Mouse (Mus musculus) intestine, postnatal 0 days (tissue): ENCODE data around the gene Ltb4r1. TPM values are rescaled to one million over a fixed set of nuclear protein-coding genes. Genes with fewer than 3 reads are reported as not detected.

Experiments
- ATAC-seq: fragments of 200-750 bp; cut with Nextera tagmentation; 2 replicates; pipeline ENCODE4 v1.8.0; 2017; ENCODE audit warnings: mild to moderate bottlenecking, moderate TSS enrichment, moderate library complexity
- H3K27ac ChIP-seq: fragments of 300-500 bp; sonication (generic); 2 replicates; pipeline ENCODE4 v1.5.1; 2014; ENCODE audit warnings: mild to moderate bottlenecking, low read depth, low read length, moderate library complexity
- H3K27me3 ChIP-seq: fragments of 300-500 bp; sonication (generic); replicated peaks from 2 replicates; pipeline ENCODE4 v1.6.1; 2014; ENCODE audit warnings: low read length, mixed read lengths; ENCODE audit not compliant: control insufficient read depth, insufficient read depth
- H3K36me3 ChIP-seq: fragments of 300-500 bp; sonication (generic); 2 replicates; pipeline ENCODE4 v1.6.1; 2014; ENCODE audit warnings: mild to moderate bottlenecking, moderate library complexity; ENCODE audit not compliant: control insufficient read depth, insufficient read depth
- H3K4me1 ChIP-seq: fragments of 300-500 bp; sonication (generic); replicated peaks from 2 replicates; pipeline ENCODE4 v1.6.1; 2014; ENCODE audit warnings: antibody characterized with exemption, low read length, mixed read lengths; ENCODE audit not compliant: control insufficient read depth, insufficient read depth
- H3K4me2 ChIP-seq: fragments of 300-500 bp; sonication (generic); replicated peaks from 2 replicates; pipeline ENCODE4 v1.6.1; 2014; ENCODE audit warnings: low read depth, mild to moderate bottlenecking, moderate library complexity
- H3K4me3 ChIP-seq: fragments of 300-500 bp; sonication (generic); 2 replicates; pipeline ENCODE4 v1.5.1; 2014; ENCODE audit warnings: low read depth, low read length
- H3K9ac ChIP-seq: fragments of 300-500 bp; sonication (generic); 2 replicates; pipeline ENCODE4 v1.6.1; 2014; ENCODE audit warnings: mild to moderate bottlenecking, low read depth, low read length
- H3K9me3 ChIP-seq: fragments of 300-500 bp; sonication (generic); 2 replicates; pipeline ENCODE4 v1.6.1; 2016; ENCODE audit warnings: mixed run types; ENCODE audit not compliant: control insufficient read depth
- CTCF ChIP-seq: sonication (generic); IDR thresholded peaks from 2 replicates; pipeline ENCODE4 v1.5.1; 2016; ENCODE audit warnings: low read depth, mild to moderate bottlenecking, control low read depth, antibody characterized with exemption, moderate library complexity
- WGBS: fragments of 180-500 bp; shearing (Covaris S2); extraction: QIAGEN DNeasy Blood & Tissue Kit; methylation state at CpG from one replicate; pipeline ENCODE4 v1.1.7; 2014; 5-methylcytosine and 5-hydroxymethylcytosine counted together
- polyA plus RNA-seq: library from polyadenylated mRNA; unstranded; fragments of >200 nt; fragmentation: Nextera tagmentation; extraction: Ambion mirVana; gene quantifications from 2 replicates; pipeline ENCODE4 v1.2.1, GENCODE M21; 2015

Ltb4r1 gene
- polyA plus RNA-seq, 1 experiment from 2014 or later, result 3.8 TPM

DNA sequence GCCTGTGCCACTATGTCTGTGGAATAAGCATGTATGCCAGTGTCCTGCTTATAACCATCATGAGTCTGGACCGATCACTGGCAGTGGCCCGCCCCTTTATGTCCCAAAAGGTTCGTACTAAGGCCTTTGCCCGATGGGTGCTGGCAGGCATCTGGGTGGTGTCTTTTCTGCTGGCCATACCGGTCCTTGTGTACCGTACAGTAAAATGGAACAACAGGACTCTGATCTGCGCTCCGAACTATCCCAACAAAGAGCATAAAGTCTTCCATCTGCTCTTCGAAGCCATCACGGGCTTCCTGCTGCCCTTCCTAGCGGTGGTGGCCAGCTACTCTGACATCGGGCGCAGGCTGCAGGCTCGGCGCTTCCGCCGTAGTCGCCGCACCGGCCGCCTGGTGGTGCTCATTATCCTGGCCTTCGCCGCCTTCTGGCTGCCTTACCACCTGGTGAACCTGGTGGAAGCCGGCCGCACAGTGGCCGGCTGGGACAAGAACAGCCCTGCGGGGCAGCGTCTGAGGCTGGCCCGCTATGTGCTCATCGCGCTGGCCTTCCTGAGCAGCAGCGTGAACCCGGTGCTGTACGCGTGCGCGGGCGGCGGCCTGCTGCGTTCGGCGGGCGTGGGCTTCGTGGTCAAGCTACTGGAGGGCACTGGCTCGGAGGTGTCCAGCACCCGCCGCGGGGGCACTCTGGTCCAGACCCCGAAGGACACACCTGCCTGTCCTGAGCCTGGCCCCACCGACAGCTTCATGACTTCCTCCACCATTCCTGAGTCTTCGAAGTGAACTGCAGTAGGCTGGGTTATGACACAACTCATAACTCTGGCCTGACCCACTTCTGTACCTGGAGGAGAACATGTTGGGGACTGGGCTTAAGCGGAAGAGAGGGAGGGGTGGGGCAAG, 2.0 kb downstream of the Ltb4r1 start:
- H3K4me2 ChIP-seq, result peak overlapping the region; percentile 65
- no peaks in the 10 kb centered on the region for H3K36me3 ChIP-seq
- no peaks in the 10 kb centered on the region for H3K9me3 ChIP-seq
- H3K27me3 ChIP-seq, result peaks cover 5% of the 10 kb centered on the region; the same call in 1 of the 2 replicates
- no peak overlapping the region; the same call in 1 of the 2 replicates for H3K9ac ChIP-seq
- peak overlapping the region; percentile 27 for H3K4me3 ChIP-seq
- 12% methylated on average over 52 of the region's 52 CpGs for WGBS
- peak; percentile 56 for ATAC-seq
- 0 out of 2 replicates have a peak, but pooled peaks cover 3% of the 10 kb centered on the region for H3K4me1 ChIP-seq
- TF ChIP-seq CTCF, result peak; percentile 81
- no peak overlapping the region for H3K27ac ChIP-seq

DNA sequence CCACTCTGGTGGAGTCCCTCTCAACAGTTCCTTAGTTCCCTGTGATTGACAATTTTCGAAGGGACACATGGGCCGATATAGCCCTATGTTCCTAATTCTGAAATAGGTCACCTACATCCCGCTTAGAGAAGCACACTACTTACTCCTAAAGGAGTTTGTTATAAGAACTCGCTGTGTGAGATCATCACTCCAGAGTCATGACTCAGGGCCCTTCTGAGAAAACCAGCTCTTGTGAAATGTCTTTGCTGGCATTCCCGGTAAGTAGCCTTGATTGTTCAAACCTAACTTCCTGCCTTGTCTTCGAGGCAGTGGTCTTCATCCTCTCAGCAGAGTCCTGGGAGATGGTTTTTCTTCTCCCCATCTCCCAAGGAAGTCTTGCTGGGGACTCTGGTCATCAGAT, 2.8 kb downstream of the Ltb4r1 start:
- no peaks in the 10 kb centered on the region for H3K9me3 ChIP-seq
- no peak for ATAC-seq
- no peak overlapping the region for H3K4me3 ChIP-seq
- no peak overlapping the region for H3K9ac ChIP-seq
- no peak for TF ChIP-seq CTCF
- H3K4me2 ChIP-seq, result no peak overlapping the region
- H3K4me1 ChIP-seq, result 0 out of 2 replicates have a peak, but pooled peaks cover 3% of the 10 kb centered on the region
- WGBS, result 83% methylated on average over 6 of the region's 6 CpGs
- H3K36me3 ChIP-seq, result no peaks in the 10 kb centered on the region
- peaks cover 5% of the 10 kb centered on the region; the same call in 1 of the 2 replicates for H3K27me3 ChIP-seq
- H3K27ac ChIP-seq, result no peak overlapping the region

DNA sequence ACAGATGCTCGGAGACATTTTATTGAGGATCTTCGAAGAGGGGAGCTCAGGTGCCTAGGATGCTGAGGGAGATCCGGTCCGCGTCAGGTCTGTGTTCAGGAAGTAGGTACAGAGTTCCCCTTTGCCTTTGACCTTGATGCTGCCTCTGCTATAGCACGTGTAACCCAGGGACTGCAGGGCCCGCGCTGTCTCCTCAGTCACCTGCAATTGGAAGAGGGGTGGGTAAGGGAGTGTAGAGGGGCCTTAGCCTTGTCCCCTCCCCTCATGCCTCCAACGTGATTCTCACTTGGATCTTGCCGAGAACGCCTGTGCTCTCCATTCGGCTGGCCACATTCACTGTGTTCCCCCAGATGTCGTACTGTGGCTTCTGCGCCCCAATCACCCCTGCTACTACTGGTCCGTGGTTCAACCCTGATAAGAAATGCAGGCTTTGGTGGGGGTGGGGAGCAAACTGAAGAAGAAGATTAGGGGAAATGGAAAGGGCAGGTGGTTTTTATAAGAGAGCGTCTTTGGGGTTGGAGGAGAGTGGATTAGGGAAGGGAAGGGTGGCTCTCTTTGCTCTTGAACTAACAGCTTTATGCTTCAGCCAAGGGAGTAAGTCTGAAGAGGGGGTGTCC, 3.4 kb downstream of the Ltb4r1 start:
- 76% methylated on average over 16 of the region's 16 CpGs for WGBS
- Histone ChIP-seq H3K4me3 (no peak overlapping the region), H3K27ac (no peak overlapping the region), H3K27me3 (peaks cover 3% of the 10 kb centered on the region; the same call in 1 of the 2 replicates), H3K9ac (no peak overlapping the region), H3K36me3 (no peaks in the 10 kb centered on the region), H3K4me1 (0 out of 2 replicates have a peak, but pooled peaks cover 3% of the 10 kb centered on the region), H3K4me2 (no peak overlapping the region), H3K9me3 (no peaks in the 10 kb centered on the region)
- ATAC-seq, result no peak
- no peak for TF ChIP-seq CTCF

DNA sequence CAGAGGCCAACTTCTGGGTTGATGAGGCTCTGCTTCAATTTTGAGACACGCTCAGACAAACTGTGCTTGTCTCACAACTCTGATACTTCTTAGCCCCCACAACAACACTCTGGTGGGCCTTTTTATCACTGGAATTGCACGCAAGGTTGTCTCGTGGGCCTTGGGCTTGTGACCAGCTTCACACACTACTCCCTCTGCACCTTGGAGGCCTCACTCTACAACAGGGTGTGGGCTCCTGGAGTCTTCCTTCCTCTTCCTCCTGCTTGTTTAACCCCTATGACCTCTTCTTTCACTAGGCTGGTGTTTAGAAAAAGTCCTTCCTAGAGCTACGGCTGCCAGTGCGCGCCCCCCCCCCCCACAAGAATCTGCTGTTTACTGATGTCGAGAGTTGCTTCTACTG, 10.9 kb downstream of the Ltb4r1 start:
- Histone ChIP-seq H3K36me3 (no peaks in the 10 kb centered on the region; the same call in 1 of the 2 replicates), H3K9ac (no peak overlapping the region), H3K27me3 (no peaks in the 10 kb centered on the region), H3K9me3 (no peaks in the 10 kb centered on the region), H3K4me3 (no peak overlapping the region), H3K27ac (no peak overlapping the region), H3K4me2 (no peak overlapping the region), H3K4me1 (0 out of 2 replicates have a peak, but pooled peaks cover 5% of the 10 kb centered on the region)
- TF ChIP-seq CTCF, result no peak
- WGBS, result 31% methylated on average over 7 of the region's 7 CpGs
- no peak for ATAC-seq

DNA sequence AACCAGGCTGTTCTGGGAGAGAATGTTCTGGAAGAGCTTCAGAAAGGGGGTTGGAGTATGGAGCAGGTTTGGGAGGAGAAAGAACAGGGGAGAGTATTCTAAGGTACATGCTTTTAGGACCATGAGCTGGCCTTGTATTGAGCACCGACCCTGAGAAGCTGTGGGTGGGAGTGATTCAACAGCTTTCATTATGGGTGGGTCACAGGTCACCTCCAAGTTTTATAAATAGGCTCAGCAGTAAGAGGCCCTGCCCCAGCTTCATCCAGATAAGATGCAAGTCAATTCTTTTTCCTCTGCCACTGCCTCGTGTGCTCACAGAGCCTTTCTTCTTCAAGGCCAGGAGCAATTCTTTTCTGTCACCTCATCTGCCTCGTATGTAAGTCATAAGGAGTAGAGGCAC, 11.4 kb downstream of the Ltb4r1 start:
- Histone ChIP-seq H3K4me1 (0 out of 2 replicates have a peak, but pooled peaks cover 5% of the 10 kb centered on the region), H3K27me3 (no peaks in the 10 kb centered on the region), H3K27ac (no peak overlapping the region), H3K36me3 (no peaks in the 10 kb centered on the region; the same call in 1 of the 2 replicates), H3K4me2 (no peak overlapping the region), H3K9me3 (no peaks in the 10 kb centered on the region), H3K4me3 (no peak overlapping the region), H3K9ac (no peak overlapping the region)
- TF ChIP-seq CTCF, result no peak
- ATAC-seq, result no peak
- 7% methylated on average over 3 of the region's 3 CpGs for WGBS

DNA sequence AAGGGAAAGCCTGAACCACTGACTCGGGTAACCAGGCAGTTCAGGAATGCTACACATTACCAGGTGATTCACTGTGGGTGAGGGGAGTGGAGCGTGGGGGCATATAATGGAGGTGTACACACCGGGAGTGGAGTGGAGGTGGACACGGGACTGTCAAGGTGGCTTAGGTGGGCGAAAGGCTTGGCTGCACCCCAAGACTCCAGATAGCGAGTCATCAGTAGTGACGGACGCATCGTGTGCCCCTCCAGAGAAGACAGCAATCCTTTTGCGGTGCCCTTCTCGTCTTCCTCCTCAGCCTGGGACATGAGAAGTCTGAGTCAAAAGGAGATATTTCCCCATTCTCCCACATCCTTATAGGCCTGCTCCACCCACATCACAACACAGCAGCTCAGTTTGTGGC, 12.0 kb downstream of the Ltb4r1 start:
- Histone ChIP-seq H3K9ac (no peak overlapping the region), H3K27me3 (no peaks in the 10 kb centered on the region), H3K36me3 (no peaks in the 10 kb centered on the region; the same call in 1 of the 2 replicates), H3K4me1 (0 out of 2 replicates have a peak, but pooled peaks cover 5% of the 10 kb centered on the region), H3K27ac (no peak overlapping the region), H3K9me3 (no peaks in the 10 kb centered on the region), H3K4me2 (no peak overlapping the region), H3K4me3 (no peak overlapping the region)
- no peak for TF ChIP-seq CTCF
- WGBS, result 84% methylated on average over 11 of the region's 11 CpGs
- no peak for ATAC-seq
